Mouse (Mus musculus): ENCODE measurements around the gene Zfp771. TPM values are rescaled to one million over a fixed set of nuclear protein-coding genes. Genes with fewer than 3 reads are reported as not detected.

Gene Zfp771
- polyA plus RNA-seq, 1 experiment from 2014 or later = 69.0 TPM

- ATAC-seq (ENCODE audit: insufficient number of reproducible peaks, low FRiP score, low TSS enrichment, low read depth) (peak; percentile 14; the same call in 1 of the 2 replicates), DNase-seq (ENCODE audit: low spot score) (peak; percentile 80)
- no peaks in the 10 kb centered on the region for H3K9me3 ChIP-seq (ENCODE audit: control insufficient read depth, low read length)
- 0 out of 2 replicates have a peak overlapping the region, but pooled peaks have one; percentile 3 for H3K9ac ChIP-seq (ENCODE audit: low read length)
- H3K27ac ChIP-seq (replicated peaks; ENCODE audit: low read depth, low read length) = no peak overlapping the region
- WGBS = 22% methylated on average over 33 of the region's 33 CpGs
- H3K36me3 ChIP-seq (ENCODE audit: control insufficient read depth, insufficient read depth, low read length) = no peaks in the 10 kb centered on the region
- 0 out of 2 replicates have a peak, but pooled peaks cover 4% of the 10 kb centered on the region for H3K4me1 ChIP-seq (ENCODE audit: control insufficient read depth, insufficient read depth, low read length)
- H3K4me3 ChIP-seq (ENCODE audit: low read depth, low read length) = peak overlapping the region; percentile 12; the same call in 1 of the 2 replicates
- H3K27me3 ChIP-seq (ENCODE audit: control insufficient read depth, insufficient read depth, low read length) = no peaks in the 10 kb centered on the region
- H3K4me2 ChIP-seq (ENCODE audit: low read depth, severe bottlenecking) = peak overlapping the region; percentile 39
Observed at GRCm38 (mm10) chr7:127214981-127215871, 28.8 kb upstream of the Zfp771 start.

GRCm38 (mm10) chr7:127216307-127216706 lies 27.8 kb upstream of the Zfp771 start:
- H3K4me1 ChIP-seq (ENCODE audit: control insufficient read depth, insufficient read depth, low read length) = 0 out of 2 replicates have a peak, but pooled peaks cover 4% of the 10 kb centered on the region

GRCm38 (mm10) chr7:127217475-127217874 lies 26.6 kb upstream of the Zfp771 start:
- Histone ChIP-seq H3K27ac (replicated peaks; ENCODE audit: low read depth, low read length) (no peak overlapping the region), H3K4me2 (ENCODE audit: low read depth, severe bottlenecking) (no peak overlapping the region), H3K9me3 (ENCODE audit: control insufficient read depth, low read length) (no peaks in the 10 kb centered on the region; the same call in 1 of the 2 replicates), H3K27me3 (ENCODE audit: control insufficient read depth, insufficient read depth, low read length) (no peaks in the 10 kb centered on the region), H3K4me1 (ENCODE audit: control insufficient read depth, insufficient read depth, low read length) (0 out of 2 replicates have a peak, but pooled peaks cover 4% of the 10 kb centered on the region), H3K36me3 (ENCODE audit: control insufficient read depth, insufficient read depth, low read length) (no peaks in the 10 kb centered on the region), H3K9ac (ENCODE audit: low read length) (no peak overlapping the region), H3K4me3 (ENCODE audit: low read depth, low read length) (no peak overlapping the region)
- DNase-seq (ENCODE audit: low spot score) (no peak), ATAC-seq (ENCODE audit: insufficient number of reproducible peaks, low FRiP score, low TSS enrichment, low read depth) (no peak; the same call in 1 of the 2 replicates)
- 86% methylated on average over 6 of the region's 6 CpGs for WGBS

More at GRCm38 (mm10) chr7:127216307-127216706, 27.8 kb upstream of the Zfp771 start:
- H3K36me3 ChIP-seq (ENCODE audit: control insufficient read depth, insufficient read depth, low read length) = no peaks in the 10 kb centered on the region
- no peak overlapping the region for H3K4me2 ChIP-seq (ENCODE audit: low read depth, severe bottlenecking)
- no peak overlapping the region for H3K27ac ChIP-seq (replicated peaks; ENCODE audit: low read depth, low read length)
- ATAC-seq (ENCODE audit: insufficient number of reproducible peaks, low FRiP score, low TSS enrichment, low read depth) (no peak), DNase-seq (ENCODE audit: low spot score) (no peak)
- no peaks in the 10 kb centered on the region for H3K27me3 ChIP-seq (ENCODE audit: control insufficient read depth, insufficient read depth, low read length)
- H3K4me3 ChIP-seq (ENCODE audit: low read depth, low read length) = no peak overlapping the region
- 84% methylated on average over 5 of the region's 5 CpGs for WGBS
- no peaks in the 10 kb centered on the region for H3K9me3 ChIP-seq (ENCODE audit: control insufficient read depth, low read length)
- H3K9ac ChIP-seq (ENCODE audit: low read length) = no peak overlapping the region

GRCm38 (mm10) chr7:127217901-127218642 lies 26.0 kb upstream of the Zfp771 start:
- Histone ChIP-seq H3K4me1 (ENCODE audit: control insufficient read depth, insufficient read depth, low read length) (0 out of 2 replicates have a peak, but pooled peaks cover 4% of the 10 kb centered on the region), H3K9me3 (ENCODE audit: control insufficient read depth, low read length) (no peaks in the 10 kb centered on the region; the same call in 1 of the 2 replicates), H3K27me3 (ENCODE audit: control insufficient read depth, insufficient read depth, low read length) (no peaks in the 10 kb centered on the region), H3K36me3 (ENCODE audit: control insufficient read depth, insufficient read depth, low read length) (no peaks in the 10 kb centered on the region), H3K9ac (ENCODE audit: low read length) (no peak overlapping the region), H3K4me2 (ENCODE audit: low read depth, severe bottlenecking) (no peak overlapping the region), H3K27ac (replicated peaks; ENCODE audit: low read depth, low read length) (no peak overlapping the region), H3K4me3 (ENCODE audit: low read depth, low read length) (no peak overlapping the region)
- DNase-seq (ENCODE audit: low spot score) (no peak), ATAC-seq (ENCODE audit: insufficient number of reproducible peaks, low FRiP score, low TSS enrichment, low read depth) (no peak)
- WGBS = 73% methylated on average over 10 of the region's 10 CpGs

- no peak overlapping the region for H3K27ac ChIP-seq (replicated peaks; ENCODE audit: low read depth, low read length)
- DNase-seq (ENCODE audit: low spot score) (no peak), ATAC-seq (ENCODE audit: insufficient number of reproducible peaks, low FRiP score, low TSS enrichment, low read depth) (no peak)
- H3K9ac ChIP-seq (ENCODE audit: low read length) = no peak overlapping the region
- no peaks in the 10 kb centered on the region for H3K36me3 ChIP-seq (ENCODE audit: control insufficient read depth, insufficient read depth, low read length)
- no peaks in the 10 kb centered on the region for H3K27me3 ChIP-seq (ENCODE audit: control insufficient read depth, insufficient read depth, low read length)
- H3K4me2 ChIP-seq (ENCODE audit: low read depth, severe bottlenecking) = no peak overlapping the region
- H3K4me1 ChIP-seq (ENCODE audit: control insufficient read depth, insufficient read depth, low read length) = 0 out of 2 replicates have a peak, but pooled peaks cover 4% of the 10 kb centered on the region
- no peak overlapping the region for H3K4me3 ChIP-seq (ENCODE audit: low read depth, low read length)
- no peaks in the 10 kb centered on the region; the same call in 1 of the 2 replicates for H3K9me3 ChIP-seq (ENCODE audit: control insufficient read depth, low read length)
- WGBS = 87% methylated on average over 4 of the region's 4 CpGs
Observed at GRCm38 (mm10) chr7:127218670-127219069, 25.4 kb upstream of the Zfp771 start.

GRCm38 (mm10) chr7:127220440-127220839 lies 23.6 kb upstream of the Zfp771 start:
- Histone ChIP-seq H3K4me2 (ENCODE audit: low read depth, severe bottlenecking) (no peak overlapping the region), H3K36me3 (ENCODE audit: control insufficient read depth, insufficient read depth, low read length) (no peaks in the 10 kb centered on the region), H3K9me3 (ENCODE audit: control insufficient read depth, low read length) (no peaks in the 10 kb centered on the region; the same call in 1 of the 2 replicates), H3K4me3 (ENCODE audit: low read depth, low read length) (no peak overlapping the region), H3K9ac (ENCODE audit: low read length) (no peak overlapping the region), H3K27ac (replicated peaks; ENCODE audit: low read depth, low read length) (no peak overlapping the region), H3K4me1 (ENCODE audit: control insufficient read depth, insufficient read depth, low read length) (0 out of 2 replicates have a peak, but pooled peaks cover under 1% of the 10 kb centered on the region), H3K27me3 (ENCODE audit: control insufficient read depth, insufficient read depth, low read length) (no peaks in the 10 kb centered on the region)
- DNase-seq (ENCODE audit: low spot score) = no peak
- ATAC-seq (ENCODE audit: insufficient number of reproducible peaks, low FRiP score, low TSS enrichment, low read depth) = no peak
- 87% methylated on average over 6 of the region's 6 CpGs for WGBS

GRCm38 (mm10) chr7:127223106-127223505 lies 21.0 kb upstream of the Zfp771 start:
- H3K9ac ChIP-seq (ENCODE audit: low read length) = no peak overlapping the region
- H3K4me3 ChIP-seq (ENCODE audit: low read depth, low read length) = no peak overlapping the region
- WGBS = 95% methylated on average over 3 of the region's 3 CpGs
- DNase-seq (ENCODE audit: low spot score) (no peak), ATAC-seq (ENCODE audit: insufficient number of reproducible peaks, low FRiP score, low TSS enrichment, low read depth) (no peak)
- no peaks in the 10 kb centered on the region for H3K36me3 ChIP-seq (ENCODE audit: control insufficient read depth, insufficient read depth, low read length)
- no peaks in the 10 kb centered on the region for H3K4me1 ChIP-seq (ENCODE audit: control insufficient read depth, insufficient read depth, low read length)
- no peak overlapping the region for H3K27ac ChIP-seq (replicated peaks; ENCODE audit: low read depth, low read length)
- no peaks in the 10 kb centered on the region for H3K27me3 ChIP-seq (ENCODE audit: control insufficient read depth, insufficient read depth, low read length)
- H3K9me3 ChIP-seq (ENCODE audit: control insufficient read depth, low read length) = no peaks in the 10 kb centered on the region; the same call in 1 of the 2 replicates
- H3K4me2 ChIP-seq (ENCODE audit: low read depth, severe bottlenecking) = no peak overlapping the region
